Mouse (Mus musculus): ENCODE measurements around the gene Gpnmb.

Gene Gpnmb

DNA sequence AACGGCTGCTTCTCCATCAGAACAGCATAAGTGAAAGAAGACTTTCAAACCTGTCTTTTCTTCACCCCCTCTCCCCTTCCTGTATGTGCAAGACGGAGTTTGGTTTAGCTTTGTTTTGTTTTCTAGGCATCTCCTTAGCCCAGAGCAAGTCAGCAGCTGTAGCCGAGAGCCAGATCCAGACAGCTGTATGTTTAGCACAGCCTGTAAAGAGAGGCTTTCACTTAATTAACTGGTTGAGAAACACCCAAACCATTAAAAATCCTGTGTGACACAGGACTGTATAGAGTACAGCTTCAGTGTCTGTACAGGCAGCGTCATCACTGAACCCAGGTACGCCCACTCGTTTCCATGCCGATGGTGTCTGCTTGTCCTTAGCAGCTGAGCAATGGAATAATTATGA lies 11.1 kb upstream of the Gpnmb start:
- in situ Hi-C loops (cut with MboI; ENCODE audit: low pct_unique_long_range_greater_than_20kb in 1 of 2, low sequenced_read_pairs in 2 of 2, unreplicated experiment in 1 of 2): no loop called here

GRCm38 (mm10) chr6:49026496-49026895 lies 9.8 kb upstream of the Gpnmb start:
- in situ Hi-C loops (cut with MboI; ENCODE audit: low pct_unique_long_range_greater_than_20kb in 1 of 2, low sequenced_read_pairs in 2 of 2, unreplicated experiment in 1 of 2): no loop called here

DNA sequence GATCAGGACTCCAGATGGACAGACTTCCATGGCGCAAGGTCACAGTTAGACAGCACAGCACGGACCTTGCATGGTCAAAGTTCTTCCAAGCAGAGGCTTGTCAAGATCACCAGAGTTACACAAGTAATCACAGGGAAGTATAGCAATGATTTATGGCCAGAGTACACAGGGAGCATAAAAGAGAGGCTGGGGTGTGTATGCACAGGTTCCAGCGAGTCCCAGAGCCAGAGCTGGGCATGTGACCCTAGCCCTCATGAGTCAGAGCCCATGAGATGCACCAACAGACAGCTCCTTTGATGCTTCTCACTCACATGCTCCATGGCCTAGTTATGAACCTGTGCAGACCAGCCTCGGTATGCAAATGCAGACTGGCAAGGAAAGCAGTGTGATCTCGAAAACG lies 8.3 kb upstream of the Gpnmb start:
- in situ Hi-C loops (cut with MboI; ENCODE audit: low pct_unique_long_range_greater_than_20kb in 1 of 2, low sequenced_read_pairs in 2 of 2, unreplicated experiment in 1 of 2): no loop called here

DNA sequence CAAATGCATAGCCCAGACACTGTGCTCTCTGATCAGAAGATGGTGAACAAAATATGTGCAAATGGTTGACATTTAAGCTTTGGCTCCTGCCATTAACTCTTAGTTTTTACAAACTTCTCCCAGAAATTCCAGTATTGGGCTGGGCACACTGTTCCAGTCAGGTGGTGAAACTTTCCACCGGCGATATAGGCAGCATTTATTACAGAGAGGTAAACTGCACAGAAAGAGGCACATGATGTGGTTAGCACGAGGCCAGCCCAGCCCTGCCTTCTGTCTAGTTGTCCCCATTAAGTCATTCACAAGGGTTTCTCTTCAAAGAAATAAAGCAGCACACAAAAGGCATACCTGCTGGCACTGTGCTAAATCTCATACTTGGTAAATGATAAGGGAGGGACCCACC lies 7.6 kb upstream of the Gpnmb start:
- in situ Hi-C loops (cut with MboI; ENCODE audit: low pct_unique_long_range_greater_than_20kb in 1 of 2, low sequenced_read_pairs in 2 of 2, unreplicated experiment in 1 of 2): no loop called here

- in situ Hi-C loops (cut with MboI; ENCODE audit: low pct_unique_long_range_greater_than_20kb in 1 of 2, low sequenced_read_pairs in 2 of 2, unreplicated experiment in 1 of 2): loop anchor here in 1 of 2 experiments (10.0 kb wide), 1 partner anchor 324 kb away; no protein-coding TSS in a partner anchor
Measured at GRCm38 (mm10) chr6:49031230-49031629, 5.1 kb upstream of the Gpnmb start.

GRCm38 (mm10) chr6:49032783-49033182 lies 3.6 kb upstream of the Gpnmb start:
- in situ Hi-C loops (cut with MboI; ENCODE audit: low pct_unique_long_range_greater_than_20kb in 1 of 2, low sequenced_read_pairs in 2 of 2, unreplicated experiment in 1 of 2): loop anchor here in 1 of 2 experiments (10.0 kb wide), 1 partner anchor 322 kb away; no protein-coding TSS in a partner anchor

- in situ Hi-C loops (cut with MboI; ENCODE audit: low pct_unique_long_range_greater_than_20kb in 1 of 2, low sequenced_read_pairs in 2 of 2, unreplicated experiment in 1 of 2): loop anchor here in 1 of 2 experiments (10.0 kb wide), 1 partner anchor 318 kb away; no protein-coding TSS in a partner anchor
Measured at GRCm38 (mm10) chr6:49037268-49037662, 919 bp downstream of the Gpnmb start.

DNA sequence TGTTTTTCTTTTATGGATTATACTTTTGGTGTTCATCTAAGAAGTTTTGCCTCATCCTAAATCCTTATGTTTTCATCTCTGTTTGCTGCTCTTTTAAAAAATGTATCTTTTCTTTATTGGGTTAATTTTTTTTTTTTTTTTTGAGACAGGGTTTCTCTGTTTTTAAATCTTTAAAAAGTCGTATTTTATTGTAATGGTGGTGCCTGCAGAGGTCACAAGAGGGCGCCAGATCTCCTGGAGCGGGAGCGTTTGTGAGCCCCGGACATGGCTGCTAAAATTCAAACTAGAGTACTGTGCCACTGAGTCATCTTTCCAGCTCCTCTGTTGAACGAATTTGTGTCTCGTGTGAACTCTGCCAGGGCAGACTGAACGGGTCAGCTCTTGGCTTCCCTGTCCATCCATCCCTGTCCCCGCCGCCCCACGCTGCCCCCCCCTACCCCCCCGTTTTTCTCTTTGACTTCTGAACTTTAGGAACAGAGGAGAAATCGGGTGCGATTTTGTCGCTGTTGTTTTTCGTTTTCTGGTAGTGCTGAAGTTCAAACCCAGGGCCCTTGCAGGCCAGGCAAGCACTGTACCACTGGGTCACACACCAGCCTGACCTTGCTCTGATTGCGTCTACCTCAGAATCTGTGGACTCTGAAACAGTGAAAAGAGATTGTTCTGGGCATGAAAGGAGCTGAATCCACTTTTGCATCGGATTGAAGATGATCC lies 3.3 kb downstream of the Gpnmb start:
- in situ Hi-C loops (cut with MboI; ENCODE audit: low pct_unique_long_range_greater_than_20kb in 1 of 2, low sequenced_read_pairs in 2 of 2, unreplicated experiment in 1 of 2): loop anchor here in 1 of 2 experiments (10.0 kb wide), 1 partner anchor 315 kb away; no protein-coding TSS in a partner anchor

DNA sequence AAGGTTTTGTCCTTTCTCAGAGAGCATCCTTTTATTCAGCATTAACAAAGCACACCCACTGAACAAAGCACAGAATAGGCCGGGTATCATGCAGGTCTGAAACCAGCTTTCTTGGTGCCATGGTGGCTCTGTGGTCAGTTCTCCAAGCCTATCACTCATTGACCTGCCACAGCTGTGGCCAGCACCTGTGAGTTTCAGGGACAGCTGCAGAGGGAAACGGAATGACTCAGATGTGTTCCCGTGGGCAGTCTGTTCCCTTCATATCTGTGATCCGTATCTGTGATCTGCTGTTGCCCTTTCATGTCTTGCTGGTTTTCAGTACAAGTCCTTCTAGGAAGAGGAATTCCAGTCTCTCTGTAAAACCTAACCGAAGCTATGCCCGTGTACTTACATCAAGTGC lies 10.2 kb downstream of the Gpnmb start:
- in situ Hi-C loops (cut with MboI; ENCODE audit: low pct_unique_long_range_greater_than_20kb in 1 of 2, low sequenced_read_pairs in 2 of 2, unreplicated experiment in 1 of 2): no loop called here

DNA sequence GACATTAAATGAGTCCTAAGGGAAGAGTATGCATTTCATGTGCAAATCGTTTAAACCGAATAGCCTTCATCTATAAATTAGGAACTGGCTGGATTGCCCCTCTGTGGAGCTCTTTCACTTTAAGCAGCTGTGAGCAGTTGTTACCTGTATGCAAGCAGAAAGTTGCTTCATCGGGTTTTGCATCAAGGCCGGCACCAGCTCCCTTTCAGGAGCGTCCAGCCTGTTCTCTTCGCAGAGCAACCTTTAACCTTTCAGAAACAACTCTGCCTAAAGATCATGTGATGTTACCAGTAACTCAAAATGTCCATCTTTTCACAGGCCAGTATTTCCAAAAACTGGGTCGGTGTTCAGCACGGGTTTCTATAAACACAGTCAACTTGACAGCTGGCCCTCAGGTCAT lies 10.6 kb downstream of the Gpnmb start:
- in situ Hi-C loops (cut with MboI; ENCODE audit: low pct_unique_long_range_greater_than_20kb in 1 of 2, low sequenced_read_pairs in 2 of 2, unreplicated experiment in 1 of 2): no loop called here

- in situ Hi-C loops (cut with MboI; ENCODE audit: low pct_unique_long_range_greater_than_20kb in 1 of 2, low sequenced_read_pairs in 2 of 2, unreplicated experiment in 1 of 2): no loop called here
Measured at GRCm38 (mm10) chr6:49047848-49048247, 11.5 kb downstream of the Gpnmb start.

DNA sequence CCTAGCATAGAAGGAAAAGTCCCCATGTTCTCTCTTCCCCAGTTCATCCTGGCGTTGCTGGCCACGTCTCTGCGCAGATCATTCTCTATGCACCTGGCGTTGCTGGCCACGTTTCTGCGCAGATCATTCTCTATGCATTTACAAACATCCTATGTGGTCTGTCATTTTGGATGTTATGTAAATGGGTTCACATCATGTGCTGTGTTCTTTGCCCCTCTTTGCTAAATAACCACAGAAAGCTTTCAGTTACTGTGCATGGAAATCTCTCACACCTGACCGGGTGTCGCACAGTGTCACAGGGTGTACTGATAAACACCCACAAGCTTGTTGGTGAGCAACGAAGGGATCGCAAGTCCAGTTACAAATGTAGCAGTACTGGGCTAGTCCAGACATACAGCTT lies 12.0 kb downstream of the Gpnmb start:
- in situ Hi-C loops (cut with MboI; ENCODE audit: low pct_unique_long_range_greater_than_20kb in 1 of 2, low sequenced_read_pairs in 2 of 2, unreplicated experiment in 1 of 2): no loop called here

DNA sequence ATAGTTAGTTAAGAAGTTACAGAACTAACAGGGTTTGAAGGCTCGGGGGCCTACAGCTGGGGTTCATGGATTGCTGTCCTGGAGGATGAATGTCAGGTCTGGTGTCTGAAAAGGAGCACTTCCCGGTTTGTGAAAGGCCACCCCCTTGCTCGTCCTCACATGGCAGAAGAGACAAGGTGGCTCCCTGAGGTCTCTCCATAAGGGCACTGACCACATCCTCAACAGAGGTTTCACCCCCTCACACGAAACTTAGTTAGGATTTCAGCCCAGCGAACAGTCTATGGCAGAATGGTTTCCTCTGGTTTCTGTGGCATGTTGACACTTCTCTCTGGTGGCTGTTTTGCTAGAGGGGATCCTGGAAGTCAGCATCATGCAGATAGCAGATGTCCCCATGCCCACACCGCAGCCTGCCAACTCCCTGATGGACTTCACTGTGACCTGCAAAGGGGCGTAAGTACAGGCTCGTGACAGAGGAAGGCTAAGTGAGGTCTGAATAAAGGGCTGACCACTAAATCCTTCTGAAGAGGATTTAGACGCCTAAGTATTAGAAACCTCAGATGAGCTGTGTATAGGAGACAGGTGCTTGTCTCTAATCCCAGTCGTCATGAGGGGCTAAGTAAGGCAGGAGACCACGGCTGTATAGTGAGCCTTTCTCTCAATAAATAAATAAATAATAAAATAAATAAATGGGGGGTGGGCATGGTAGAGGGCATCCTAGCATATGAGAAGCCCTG lies 14.5 kb downstream of the Gpnmb start:
- in situ Hi-C loops (cut with MboI; ENCODE audit: low pct_unique_long_range_greater_than_20kb in 1 of 2, low sequenced_read_pairs in 2 of 2, unreplicated experiment in 1 of 2): loop anchor here in 1 of 2 experiments (25.0 kb wide), 1 partner anchor 311 kb away; the partner anchor contains the start of gene Fam221a

DNA sequence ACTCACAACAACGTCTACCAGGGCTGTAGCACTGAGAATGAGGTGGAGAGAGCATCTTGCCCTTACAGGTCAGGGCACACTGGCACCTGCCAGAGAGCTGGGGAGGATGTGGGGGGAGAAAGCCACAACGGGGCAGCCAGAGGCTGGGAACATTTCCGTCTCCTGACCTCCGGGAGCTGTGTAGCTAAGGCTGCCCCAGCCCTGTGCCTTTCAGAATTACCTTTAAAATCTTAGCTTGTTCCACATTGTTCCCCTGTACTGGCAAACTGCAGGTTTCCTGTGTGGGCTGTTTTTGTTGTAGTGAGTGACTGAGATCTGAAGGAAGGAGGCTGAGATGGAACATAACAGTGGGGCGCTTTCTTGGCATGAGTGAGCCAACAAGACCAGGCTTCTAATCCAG lies 15.8 kb downstream of the Gpnmb start:
- in situ Hi-C loops (cut with MboI; ENCODE audit: low pct_unique_long_range_greater_than_20kb in 1 of 2, low sequenced_read_pairs in 2 of 2, unreplicated experiment in 1 of 2): loop anchor here in 1 of 2 experiments (25.0 kb wide), 1 partner anchor 310 kb away; the partner anchor contains the start of gene Fam221a

DNA sequence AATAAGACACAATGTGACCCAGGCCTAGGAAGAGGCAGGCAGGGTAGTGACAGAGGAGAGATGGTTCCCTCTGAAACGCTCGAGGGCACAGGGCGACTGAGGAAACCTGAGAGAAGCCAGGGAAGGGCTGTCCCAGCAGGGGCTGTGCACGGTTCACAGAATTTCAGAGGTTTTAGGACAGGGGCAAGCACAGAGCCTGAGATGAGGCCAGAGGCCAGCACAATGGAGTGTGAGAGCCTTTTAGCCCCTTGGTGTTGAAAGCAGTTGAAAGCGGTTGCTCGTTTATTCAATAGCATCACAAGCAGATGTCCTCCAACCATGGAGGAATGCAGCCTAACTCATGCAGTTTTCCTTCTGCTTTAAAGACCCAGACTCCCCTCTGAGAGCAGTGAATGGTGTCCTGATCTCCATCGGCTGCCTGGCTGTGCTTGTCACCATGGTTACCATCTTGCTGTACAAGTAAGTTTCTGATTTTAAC lies 18.9 kb downstream of the Gpnmb start:
- in situ Hi-C loops (cut with MboI; ENCODE audit: low pct_unique_long_range_greater_than_20kb in 1 of 2, low sequenced_read_pairs in 2 of 2, unreplicated experiment in 1 of 2): loop anchor here in 1 of 2 experiments (25.0 kb wide), 1 partner anchor 307 kb away; the partner anchor contains the start of gene Fam221a

DNA sequence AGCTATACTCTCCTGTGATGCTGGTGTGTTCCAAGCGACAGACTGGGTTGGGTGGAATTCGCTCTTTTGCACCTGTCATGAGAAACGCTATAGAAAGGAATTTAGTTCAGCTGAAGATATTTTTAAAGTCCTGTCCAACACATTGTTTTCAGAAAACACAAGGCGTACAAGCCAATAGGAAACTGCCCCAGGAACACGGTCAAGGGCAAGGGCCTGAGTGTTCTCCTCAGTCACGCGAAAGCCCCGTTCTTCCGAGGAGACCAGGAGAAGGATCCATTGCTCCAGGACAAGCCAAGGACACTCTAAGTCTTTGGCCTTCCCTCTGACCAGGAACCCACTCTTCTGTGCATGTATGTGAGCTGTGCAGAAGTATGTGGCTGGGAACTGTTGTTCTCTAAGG lies 19.7 kb downstream of the Gpnmb start:
- in situ Hi-C loops (cut with MboI; ENCODE audit: low pct_unique_long_range_greater_than_20kb in 1 of 2, low sequenced_read_pairs in 2 of 2, unreplicated experiment in 1 of 2): loop anchor here in 1 of 2 experiments (25.0 kb wide), 1 partner anchor 306 kb away; the partner anchor contains the start of gene Fam221a

DNA sequence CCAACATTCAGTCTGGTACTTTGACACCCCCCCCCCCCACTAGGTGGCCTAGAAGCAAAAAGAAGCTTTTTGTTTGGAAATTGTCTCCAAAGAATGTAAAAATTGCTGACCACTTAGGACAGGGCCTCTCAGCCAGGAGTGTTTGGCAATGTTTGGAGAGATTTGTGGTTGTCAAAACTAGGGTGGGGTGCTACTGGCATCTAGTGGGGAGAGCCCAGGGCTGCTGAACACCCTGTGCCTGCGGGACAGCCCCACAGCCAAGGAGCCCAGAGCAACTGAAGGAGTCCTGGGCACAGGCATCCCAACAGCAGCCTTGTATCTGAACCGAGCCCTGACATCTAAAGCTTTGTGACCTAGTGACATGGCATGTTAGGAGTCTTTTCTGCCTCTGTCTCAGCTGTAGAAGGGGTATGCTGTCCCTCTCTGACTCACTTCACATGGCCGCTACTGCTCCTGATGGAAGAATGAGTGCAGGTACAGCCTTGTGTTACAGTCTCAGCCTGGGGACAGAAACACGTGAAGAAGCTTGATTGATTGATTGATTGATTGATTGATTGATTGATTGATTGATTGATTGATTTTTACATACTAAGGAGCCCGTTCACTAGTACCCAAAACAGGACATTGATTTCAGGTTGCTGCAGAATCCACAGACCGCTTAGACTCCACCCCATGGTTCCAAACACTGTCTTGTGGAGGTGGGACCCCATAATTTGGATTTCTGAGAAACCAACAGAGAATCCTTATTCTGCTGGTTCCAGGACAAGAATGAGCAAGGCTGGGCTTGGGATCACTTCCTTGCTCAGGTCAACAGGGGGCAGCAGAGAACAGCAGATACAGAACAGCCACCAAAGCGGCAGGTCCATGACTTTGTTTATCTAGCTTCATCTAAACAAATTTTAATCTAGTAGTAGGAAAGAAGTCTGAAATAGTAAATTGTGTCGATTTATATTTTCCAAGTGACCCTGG lies 21.0 kb downstream of the Gpnmb start:
- in situ Hi-C loops (cut with MboI; ENCODE audit: low pct_unique_long_range_greater_than_20kb in 1 of 2, low sequenced_read_pairs in 2 of 2, unreplicated experiment in 1 of 2): loop anchor here in 1 of 2 experiments (25.0 kb wide), 1 partner anchor 305 kb away; the partner anchor contains the start of gene Fam221a

GRCm38 (mm10) chr6:49068361-49068760 lies 32.0 kb downstream of the Gpnmb start:
- in situ Hi-C loops (cut with MboI; ENCODE audit: low pct_unique_long_range_greater_than_20kb in 1 of 2, low sequenced_read_pairs in 2 of 2, unreplicated experiment in 1 of 2): loop anchor here (10.0 to 25.0 kb wide), 2 partner anchors 286 to 294 kb away; partner anchors contain the start of gene Fam221a (in 1 of the 2)

Measured in mouse embryonic stem cell (cell line).